Mouse (Mus musculus): Measurements from ENCODE around the gene Smarcd1.

Gene Smarcd1

GRCm38 (mm10) chr15:99703104-99703503 is 1.2 kb downstream of the Smarcd1 start:
- no peak for TF ChIP-seq GATA4 (IDR thresholded peaks at IDR 0.05; ENCODE audit: insufficient replicate concordance, low read length)

- no peak for TF ChIP-seq GATA4 (IDR thresholded peaks at IDR 0.05; ENCODE audit: insufficient replicate concordance, low read length)
These were observed 1.7 kb downstream of the Smarcd1 start for GRCm38 (mm10) chr15:99703676-99704040.

- no peak for TF ChIP-seq GATA4 (IDR thresholded peaks at IDR 0.05; ENCODE audit: insufficient replicate concordance, low read length)
These were observed 2.2 kb downstream of the Smarcd1 start for GRCm38 (mm10) chr15:99704041-99704681.

GRCm38 (mm10) chr15:99704881-99705280 is 3.0 kb downstream of the Smarcd1 start:
- no peak for TF ChIP-seq GATA4 (IDR thresholded peaks at IDR 0.05; ENCODE audit: insufficient replicate concordance, low read length)

- TF ChIP-seq GATA4 (IDR thresholded peaks at IDR 0.05; ENCODE audit: insufficient replicate concordance, low read length), result no peak
These were observed 3.6 kb downstream of the Smarcd1 start, which contains the start of gene Gm17349 for GRCm38 (mm10) chr15:99705440-99706048. TSS of gene Gm17349 (minus strand) at chr15:99705490.

- no peak for TF ChIP-seq GATA4 (IDR thresholded peaks at IDR 0.05; ENCODE audit: insufficient replicate concordance, low read length)
These were observed 6.2 kb downstream of the Smarcd1 start for GRCm38 (mm10) chr15:99708176-99708575.

GRCm38 (mm10) chr15:99710221-99711190 is 8.6 kb downstream of the Smarcd1 start:
- no peak for TF ChIP-seq GATA4 (IDR thresholded peaks at IDR 0.05; ENCODE audit: insufficient replicate concordance, low read length)

GRCm38 (mm10) chr15:99711491-99711890 is 9.6 kb downstream of the Smarcd1 start:
- TF ChIP-seq GATA4 (IDR thresholded peaks at IDR 0.05; ENCODE audit: insufficient replicate concordance, low read length), result no peak

GRCm38 (mm10) chr15:99712666-99713559 is 11.0 kb downstream of the Smarcd1 start:
- no peak for TF ChIP-seq GATA4 (IDR thresholded peaks at IDR 0.05; ENCODE audit: insufficient replicate concordance, low read length)

- no peak for TF ChIP-seq GATA4 (IDR thresholded peaks at IDR 0.05; ENCODE audit: insufficient replicate concordance, low read length)
These were observed 11.6 kb downstream of the Smarcd1 start for GRCm38 (mm10) chr15:99713569-99713968.

- TF ChIP-seq GATA4 (IDR thresholded peaks at IDR 0.05; ENCODE audit: insufficient replicate concordance, low read length), result no peak
These were observed 12.3 kb downstream of the Smarcd1 start for GRCm38 (mm10) chr15:99714206-99714605.

GRCm38 (mm10) chr15:99714858-99715257 is 12.9 kb downstream of the Smarcd1 start:
- TF ChIP-seq GATA4 (IDR thresholded peaks at IDR 0.05; ENCODE audit: insufficient replicate concordance, low read length), result no peak

GRCm38 (mm10) chr15:99715361-99715865 is 13.5 kb downstream of the Smarcd1 start:
- TF ChIP-seq GATA4 (IDR thresholded peaks at IDR 0.05; ENCODE audit: insufficient replicate concordance, low read length), result no peak; the same call in 1 of the 2 replicates

GRCm38 (mm10) chr15:99715982-99716746 is 14.2 kb downstream of the Smarcd1 start:
- no peak; the same call in 1 of the 2 replicates for TF ChIP-seq GATA4 (IDR thresholded peaks at IDR 0.05; ENCODE audit: insufficient replicate concordance, low read length)

Data from liver, adult (tissue).